8 mouse cellular contexts compared by ENCODE assay signal in the genomic region with DNA sequence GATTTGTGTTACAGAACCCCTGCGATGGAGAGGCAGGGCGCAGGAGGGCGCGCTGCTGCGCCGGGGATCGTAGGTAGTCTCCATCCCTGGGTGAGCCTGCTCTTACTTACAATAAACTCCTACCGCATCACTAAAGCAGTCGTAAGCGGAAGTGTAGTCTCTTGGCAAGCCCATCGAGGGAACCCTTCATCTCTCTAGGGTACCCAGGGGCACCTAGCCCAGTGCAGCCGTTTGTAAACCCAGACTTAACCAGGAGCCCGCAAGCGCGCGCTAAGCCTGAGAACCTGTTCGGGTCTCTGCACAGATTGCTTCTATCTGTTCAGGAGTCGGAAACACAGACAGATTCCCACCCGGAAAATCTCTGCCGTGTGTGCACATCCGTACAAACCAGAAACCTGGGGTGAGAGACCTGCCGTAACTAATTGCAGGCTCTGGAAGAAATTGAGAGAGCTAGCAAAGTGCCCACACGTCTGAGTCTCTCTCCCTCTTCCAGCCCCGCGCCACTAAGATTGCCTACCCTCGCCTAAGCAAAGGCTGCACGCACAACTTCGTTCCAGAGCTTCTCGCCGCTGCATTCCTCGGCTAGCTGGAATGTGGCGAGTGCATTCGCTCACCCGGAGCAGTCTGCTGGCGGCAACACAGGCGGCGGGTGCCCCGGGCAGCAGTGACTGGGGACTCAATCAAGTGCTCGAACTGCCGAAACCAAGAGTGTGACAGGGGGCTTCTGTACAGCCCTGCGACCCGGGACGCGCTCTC. TPM values are rescaled to one million over a fixed set of nuclear protein-coding genes. Genes with fewer than 3 reads are reported as not detected.
DNase-seq lines count a peak whose midpoint lies in the region; ATAC-seq and TF ChIP-seq lines count a peak whose summit lies in the region.

No protein-coding gene starts in this region.

- no peaks in the 10 kb centered on the region for H3K36me3 ChIP-seq in forebrain, embryonic 14.5 days (ENCODE audit: control insufficient read depth, insufficient read depth, low read length)
- H3K36me3 ChIP-seq in kidney, adult 2 months (ENCODE audit: control insufficient read depth, insufficient read depth, low read length): no peaks in the 10 kb centered on the region

- peak; percentile 21; the same call in 1 of the 2 replicates for ATAC-seq in forebrain, embryonic 14.5 days

- H3K27me3 ChIP-seq in forebrain, embryonic 14.5 days (replicated peaks; ENCODE audit: control insufficient read depth, insufficient read depth, low read length): peaks cover 92% of the 10 kb centered on the region
- H3K27me3 ChIP-seq in kidney, adult 2 months (replicated peaks; ENCODE audit: control insufficient read depth, insufficient read depth, low read length): peaks cover 22% of the 10 kb centered on the region

- no peak for TF ChIP-seq POLR2A in kidney, adult 2 months (IDR thresholded peaks at IDR 0.05; ENCODE audit: low read depth, low read length)

- no peaks in the 10 kb centered on the region for H3K9me3 ChIP-seq in forebrain, embryonic 14.5 days (replicated peaks; ENCODE audit: control insufficient read depth, low read length)

- under 1% methylated on average over 44 of the region's 44 CpGs for WGBS in forebrain, embryonic 14.5 days
- 1% methylated on average over 44 of the region's 44 CpGs for WGBS in kidney, adult 2 months

- peak overlapping the region; percentile 91 for H3K4me2 ChIP-seq in forebrain, embryonic 14.5 days (ENCODE audit: low read length)

- peak; percentile 29 for DNase-seq in gastrocnemius, adult 2 months
- DNase-seq in gastrocnemius, postnatal 14 days: no peak
- peak; percentile 76 for DNase-seq in Muller cell, postnatal 12 days (ENCODE audit: inconsistent ontology term)
- no peak for DNase-seq in forebrain, embryonic 14.5 days (ENCODE audit: low spot score)
- peak; percentile 44 for DNase-seq in kidney, adult 2 months
- DNase-seq in lung, postnatal 4 days: peak; percentile 23 to 39
- no peak for DNase-seq in left cerebral cortex, postnatal 14 days (ENCODE audit: low spot score in 2 of 2)
- no peak for DNase-seq in left cerebral cortex, adult 2 months (ENCODE audit: extremely low spot score in 1 of 2, low spot score in 2 of 2)

- H3K9ac ChIP-seq in forebrain, embryonic 14.5 days (ENCODE audit: low read length): no peak overlapping the region

- intact Hi-C loops in gastrocnemius, adult 2 months (cut with DNase I): no loop called here
- intact Hi-C loops in gastrocnemius, postnatal 14 days (cut with DNase I; ENCODE audit: low total_unique reads): no loop called here
- intact Hi-C loops in left cerebral cortex, postnatal 14 days (cut with DNase I): no loop called here
- intact Hi-C loops in left cerebral cortex, adult 2 months (cut with DNase I): no loop called here

- TF ChIP-seq CTCF in gastrocnemius, adult 2 months (IDR thresholded peaks at IDR 0.05): no peak
- TF ChIP-seq CTCF in kidney, adult 2 months (conservative IDR thresholded peaks at IDR 0.05; ENCODE audit: insufficient read depth, insufficient read length, low read depth, low read length): no peak
- TF ChIP-seq CTCF in left cerebral cortex, adult 2 months (IDR thresholded peaks at IDR 0.05): no peak

- peak overlapping the region; percentile 71 for H3K4me3 ChIP-seq in gastrocnemius, adult 2 months
- H3K4me3 ChIP-seq in forebrain, embryonic 14.5 days (ENCODE audit: low read depth, low read length): peak overlapping the region; percentile 46; the same call in 1 of the 2 replicates
- H3K4me3 ChIP-seq in kidney, adult 2 months (ENCODE audit: insufficient read depth, low read depth, low read length): no peak overlapping the region
- H3K4me3 ChIP-seq in left cerebral cortex, adult 2 months: no peak overlapping the region

- H3K27ac ChIP-seq in gastrocnemius, adult 2 months: no peak overlapping the region
- H3K27ac ChIP-seq in forebrain, embryonic 14.5 days (ENCODE audit: low read depth, low read length): no peak overlapping the region
- no peak overlapping the region for H3K27ac ChIP-seq in kidney, adult 2 months (ENCODE audit: insufficient read depth, low read depth, low read length)
- no peak overlapping the region for H3K27ac ChIP-seq in left cerebral cortex, adult 2 months

- peaks cover 22% of the 10 kb centered on the region for H3K4me1 ChIP-seq in forebrain, embryonic 14.5 days (ENCODE audit: control insufficient read depth, insufficient read depth, low read length)
- H3K4me1 ChIP-seq in kidney, adult 2 months (ENCODE audit: control insufficient read depth, insufficient read depth, low read length): no peaks in the 10 kb centered on the region; the same call in 1 of the 2 replicates

RNA-seq across cellular contexts. Expression of a gene that starts 10.7 kb away (rescaled TPM):
- not detected for total RNA-seq in gastrocnemius, adult 2 months (2021)
- total RNA-seq in gastrocnemius, postnatal 14 days (2021): not detected
- polyA plus RNA-seq in forebrain, embryonic 14.5 days (2014; fragmentation: Nextera tagmentation; extraction: Ambion mirVana): 0.11 TPM in 1 of 2 replicates, not detected in the other
- polyA plus RNA-seq in kidney, adult 2 months (2012; rRNA removed): not detected in 2 replicates
- total RNA-seq in left cerebral cortex, postnatal 14 days (2021): not detected
- not detected for total RNA-seq in left cerebral cortex, adult 2 months (2021)

Comparison
In these comparisons a context has a peak if more than half of its experiments do, and no peak if none do; other contexts are left out.
1. DNase-seq: peak in gastrocnemius, adult 2 months (single experiment), Muller cell, postnatal 12 days (single experiment), kidney, adult 2 months (single experiment) and lung, postnatal 4 days (2 of 2); none in gastrocnemius, postnatal 14 days (single experiment), forebrain, embryonic 14.5 days (single experiment), left cerebral cortex, postnatal 14 days (0 of 2) and left cerebral cortex, adult 2 months (0 of 2).
2. H3K4me3 ChIP-seq: peak in gastrocnemius, adult 2 months (single experiment) and forebrain, embryonic 14.5 days (single experiment); none in kidney, adult 2 months (single experiment) and left cerebral cortex, adult 2 months (single experiment).